Mouse (Mus musculus) erythroblast, embryonic 14.5 days (primary cell): Measurements from ENCODE around the gene Shh. TPM values are rescaled to one million over a fixed set of nuclear protein-coding genes. Genes with fewer than 3 reads are reported as not detected.

Experiments used
- H3K27me3 ChIP-seq: 2 replicates; pipeline ENCODE4 v1.6.1; 2012; ENCODE audit warnings: inconsistent platforms; ENCODE audit not compliant: control insufficient read depth
- H3K36me3 ChIP-seq: 2 replicates; pipeline ENCODE4 v1.6.1; 2012; ENCODE audit warnings: mild to moderate bottlenecking, inconsistent platforms; ENCODE audit not compliant: control insufficient read depth
- H3K4me1 ChIP-seq: 2 replicates; pipeline ENCODE4 v1.6.1; 2012; ENCODE audit warnings: inconsistent platforms; ENCODE audit not compliant: control insufficient read depth
- H3K4me3 ChIP-seq: replicated peaks from 2 replicates; pipeline ENCODE3; 2012; ENCODE audit warnings: moderate library complexity, mild to moderate bottlenecking, inconsistent platforms
- H3K9me3 ChIP-seq: 2 replicates; pipeline ENCODE4 v1.6.1; 2012; ENCODE audit warnings: low read length, inconsistent platforms, mixed read lengths; ENCODE audit not compliant: control insufficient read depth
- GATA1 ChIP-seq: IDR thresholded peaks from 2 replicates; pipeline ENCODE4 v1.6.1; 2012; ENCODE audit warnings: low read length, inconsistent platforms, mixed read lengths
- TAL1 ChIP-seq: IDR thresholded peaks from 3 replicates; pipeline ENCODE4 v1.6.1; 2012; ENCODE audit warnings: low read length, inconsistent platforms, mixed read lengths
- polyA plus RNA-seq: library from polyadenylated mRNA; stranded (reverse); fragments of >175 nt; gene quantifications from 2 replicates; pipeline ENCODE4 v1.2.3, GENCODE M21; 2012

Gene Shh
- polyA plus RNA-seq, 1 experiment = 0.01 TPM

GRCm38 (mm10) chr5:28450126-28450890, 16.7 kb downstream of the Shh start:
- Histone ChIP-seq H3K4me1 (no peaks in the 10 kb centered on the region), H3K36me3 (no peaks in the 10 kb centered on the region), H3K27me3 (no peaks in the 10 kb centered on the region), H3K4me3 (no peak overlapping the region), H3K9me3 (no peaks in the 10 kb centered on the region)
- TF ChIP-seq TAL1 (no peak), GATA1 (no peak)

GRCm38 (mm10) chr5:28425926-28426325, 41.1 kb downstream of the Shh start:
- TF ChIP-seq TAL1 (no peak), GATA1 (no peak)
- no peak overlapping the region for H3K4me3 ChIP-seq
- H3K36me3 ChIP-seq = no peaks in the 10 kb centered on the region
- no peaks in the 10 kb centered on the region for H3K27me3 ChIP-seq
- no peaks in the 10 kb centered on the region for H3K4me1 ChIP-seq
- no peaks in the 10 kb centered on the region for H3K9me3 ChIP-seq

- Histone ChIP-seq H3K36me3 (peaks cover 13% of the 10 kb centered on the region), H3K4me1 (no peaks in the 10 kb centered on the region), H3K4me3 (no peak overlapping the region), H3K9me3 (no peaks in the 10 kb centered on the region), H3K27me3 (no peaks in the 10 kb centered on the region)
- no peak for TF ChIP-seq GATA1
- TF ChIP-seq TAL1 = no peak
Measured at GRCm38 (mm10) chr5:28423781-28424180, 43.3 kb downstream of the Shh start.

GRCm38 (mm10) chr5:28419640-28420265, 47.3 kb downstream of the Shh start:
- H3K36me3 ChIP-seq = peaks cover 52% of the 10 kb centered on the region
- H3K4me1 ChIP-seq = no peaks in the 10 kb centered on the region
- H3K4me3 ChIP-seq = no peak overlapping the region
- TF ChIP-seq TAL1 = no peak
- no peak for TF ChIP-seq GATA1
- H3K9me3 ChIP-seq = no peaks in the 10 kb centered on the region
- H3K27me3 ChIP-seq = no peaks in the 10 kb centered on the region

- no peaks in the 10 kb centered on the region for H3K4me1 ChIP-seq
- TF ChIP-seq GATA1 (no peak), TAL1 (no peak)
- no peak overlapping the region for H3K4me3 ChIP-seq
- H3K27me3 ChIP-seq = no peaks in the 10 kb centered on the region
- H3K9me3 ChIP-seq = no peaks in the 10 kb centered on the region
- peaks cover 62% of the 10 kb centered on the region for H3K36me3 ChIP-seq
Measured at GRCm38 (mm10) chr5:28418734-28419133, 48.3 kb downstream of the Shh start.

- TF ChIP-seq GATA1 (no peak), TAL1 (no peak)
- Histone ChIP-seq H3K27me3 (no peaks in the 10 kb centered on the region), H3K4me1 (no peaks in the 10 kb centered on the region), H3K9me3 (no peaks in the 10 kb centered on the region), H3K36me3 (peaks cover 89% of the 10 kb centered on the region), H3K4me3 (no peak overlapping the region)
Measured at GRCm38 (mm10) chr5:28416029-28416428, 51.0 kb downstream of the Shh start.

- Histone ChIP-seq H3K27me3 (no peaks in the 10 kb centered on the region), H3K4me3 (no peak overlapping the region), H3K36me3 (peaks cover 98% of the 10 kb centered on the region), H3K9me3 (no peaks in the 10 kb centered on the region), H3K4me1 (no peaks in the 10 kb centered on the region)
- TF ChIP-seq TAL1 (no peak), GATA1 (no peak)
Measured at GRCm38 (mm10) chr5:28414076-28414475, 53.0 kb downstream of the Shh start.

GRCm38 (mm10) chr5:28413533-28413932, 53.5 kb downstream of the Shh start:
- Histone ChIP-seq H3K36me3 (peaks cover 98% of the 10 kb centered on the region), H3K27me3 (no peaks in the 10 kb centered on the region), H3K4me1 (no peaks in the 10 kb centered on the region), H3K9me3 (no peaks in the 10 kb centered on the region), H3K4me3 (no peak overlapping the region)
- TF ChIP-seq GATA1 (no peak), TAL1 (no peak)

- Histone ChIP-seq H3K9me3 (no peaks in the 10 kb centered on the region), H3K27me3 (no peaks in the 10 kb centered on the region), H3K4me3 (no peak overlapping the region), H3K36me3 (peaks cover 98% of the 10 kb centered on the region), H3K4me1 (no peaks in the 10 kb centered on the region)
- TF ChIP-seq GATA1 (no peak), TAL1 (no peak)
Measured at GRCm38 (mm10) chr5:28412006-28412685, 54.9 kb downstream of the Shh start.

Other genes starting within 250 kb of the Shh start
- 0.02 TPM in 1 of 2 replicates, not detected in the other for gene Cnpy1, start 221.4 kb downstream of the Shh start, polyA plus RNA-seq
- gene Rbm33, start 150.1 kb downstream of the Shh start, polyA plus RNA-seq = 2.7 TPM in 2 replicates